Mouse (Mus musculus) liver, embryonic 14.5 days (tissue): ENCODE results near the gene Itgb1.

Experiments used
- CTCF ChIP-seq: IDR thresholded peaks from 2 replicates; pipeline ENCODE4 v1.5.1; 2016; ENCODE audit warnings: antibody characterized with exemption, low read depth, control low read depth
- EP300 ChIP-seq: IDR thresholded peaks from 2 replicates; pipeline ENCODE4 v1.6.1; 2016; ENCODE audit warnings: antibody characterized with exemption, low read depth

- no peak for TF ChIP-seq CTCF
- TF ChIP-seq EP300 = peak; percentile 71
Measured at GRCm38 (mm10) chr8:128690056-128690455, 4.6 kb downstream of the Itgb1 start.
